Mouse (Mus musculus): ENCODE data around the gene Fgf4. TPM values are rescaled to one million over a fixed set of nuclear protein-coding genes. Genes with fewer than 3 reads are reported as not detected.

Gene Fgf4
- polyA plus RNA-seq (2017; shearing (Covaris generic)): not detected

GRCm38 (mm10) chr7:144847067-144847466 is at the start of gene Fgf4:
Fgf4 (plus strand) TSS chr7:144847367.

DNA sequence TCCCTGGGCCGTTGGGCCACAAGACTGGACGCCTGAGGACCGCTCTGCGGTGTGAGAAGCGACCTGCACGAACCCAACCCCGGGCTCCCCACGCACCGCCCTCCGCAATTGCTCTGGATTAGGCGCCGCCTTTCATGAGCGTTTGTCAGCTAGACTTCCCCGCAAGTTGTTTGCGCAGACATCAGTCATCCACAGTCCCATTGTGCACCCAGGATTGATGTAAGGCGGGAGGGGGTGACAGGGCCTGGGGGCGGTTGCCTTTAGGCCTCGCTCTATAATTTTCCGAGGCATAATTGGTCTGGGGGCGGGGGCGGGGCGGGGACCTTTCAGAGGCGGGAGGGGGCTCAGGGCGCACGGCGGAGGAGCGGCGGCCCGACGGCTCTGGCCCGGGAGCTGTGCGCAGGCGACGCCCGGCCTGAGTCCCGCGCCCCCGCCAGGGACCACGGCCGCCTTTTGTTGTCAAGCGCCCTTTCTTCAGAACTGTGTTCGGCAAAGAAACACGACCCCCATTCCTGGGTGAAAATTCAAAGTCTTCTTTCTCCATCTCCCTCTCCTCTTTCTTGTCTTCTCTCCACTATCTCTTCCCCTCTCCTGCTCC is 9.2 kb upstream of the Fgf4 start, which contains the start of gene Fgf3:
Gene Fgf3 (plus strand): TSS at position 193 of the 598 bp plus-strand sequence.

DNA sequence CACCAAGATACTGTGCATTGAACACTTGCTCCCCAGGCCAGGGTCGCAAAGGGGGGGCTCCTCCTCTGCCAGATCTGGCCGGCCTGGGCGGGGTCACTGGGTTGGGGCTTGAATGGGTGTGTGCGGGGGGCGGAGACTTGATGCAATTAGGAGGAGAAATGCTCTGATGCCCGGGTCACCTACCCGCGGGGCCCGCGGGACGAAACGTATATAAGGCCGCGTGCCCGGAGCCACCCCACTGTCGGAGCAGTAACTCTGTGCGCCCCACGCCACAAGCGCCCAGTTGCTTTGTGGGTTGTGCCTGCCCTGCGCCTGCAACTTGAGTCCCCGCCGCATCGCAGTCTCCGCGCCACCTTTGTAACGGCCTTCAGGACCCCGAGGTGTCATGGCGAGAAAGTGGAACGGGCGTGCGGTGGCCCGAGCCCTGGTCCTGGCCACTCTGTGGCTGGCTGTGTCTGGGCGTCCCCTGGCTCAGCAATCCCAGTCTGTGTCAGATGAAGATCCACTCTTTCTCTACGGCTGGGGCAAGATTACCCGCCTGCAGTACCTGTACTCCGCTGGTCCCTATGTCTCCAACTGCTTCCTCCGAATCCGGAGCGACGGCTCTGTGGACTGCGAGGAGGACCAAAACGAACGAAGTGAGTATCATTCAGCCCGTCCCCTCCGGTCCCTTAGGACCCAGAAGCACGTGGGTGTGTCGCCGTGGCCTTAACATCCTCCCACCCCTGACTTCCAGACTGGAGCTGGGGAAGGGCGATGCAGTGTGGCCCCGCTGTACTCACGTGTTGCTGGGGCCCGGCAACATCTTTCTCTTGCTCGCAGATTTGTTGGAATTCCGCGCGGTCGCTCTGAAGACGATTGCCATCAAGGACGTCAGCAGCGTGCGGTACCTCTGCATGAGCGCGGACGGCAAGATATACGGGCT is 49.4 kb downstream of the Fgf4 start, which contains the start of gene Fgf15:
Gene Fgf15 (plus strand): TSS at position 238 of the 925 bp plus-strand sequence.

Other genes starting within 250 kb of the Fgf4 start
- not detected for gene Ano1, start 95.4 kb upstream of the Fgf4 start, polyA plus RNA-seq (2017; shearing (Covaris generic))
- not detected for gene Fgf3, start 9.3 kb upstream of the Fgf4 start, polyA plus RNA-seq (2017; shearing (Covaris generic))
- gene Fgf15, start 49.2 kb downstream of the Fgf4 start, polyA plus RNA-seq (2017; shearing (Covaris generic)): not detected
- 17.3 TPM for gene LTO1, start 67.7 kb downstream of the Fgf4 start, polyA plus RNA-seq (2017; shearing (Covaris generic))
- gene Ccnd1, start 92.6 kb downstream of the Fgf4 start, polyA plus RNA-seq (2017; shearing (Covaris generic)): 0.29 TPM

Data from naive thymus-derived CD4-positive, alpha-beta T cell, adult 5 months (primary cell).